Mouse (Mus musculus) lung, postnatal 0 days (tissue): Measurements from ENCODE around the gene Tulp3.

Experiments
- CTCF ChIP-seq: IDR thresholded peaks from 2 replicates; pipeline ENCODE4 v1.5.1; 2016; ENCODE audit warnings: antibody characterized with exemption, mild to moderate bottlenecking
- EP300 ChIP-seq: IDR thresholded peaks from 2 replicates; pipeline ENCODE4 v1.6.1; 2016; ENCODE audit warnings: antibody characterized with exemption, mild to moderate bottlenecking, control low read depth

- TF ChIP-seq CTCF (0 out of 2 replicates have a peak, but pooled peaks have one; percentile 0), EP300 (no peak)
Observed at GRCm38 (mm10) chr6:128355726-128356416, at the start of gene Tulp3.
